Mouse (Mus musculus) limb, embryonic 14.5 days (tissue): ENCODE results near the gene Gm4559. TPM values are rescaled to one million over a fixed set of nuclear protein-coding genes. Genes with fewer than 3 reads are reported as not detected.
"Not testable (repeated sequence)": the region's sequence is repeated elsewhere in the genome, so short reads cannot be mapped to it uniquely, and the experiment has no call there.

Experiments
- ATAC-seq: fragments of 200-750 bp; cut with Nextera tagmentation; 2 replicates; pipeline ENCODE4 v1.8.0; 2017; ENCODE audit warnings: low read depth, moderate number of reproducible peaks, moderate TSS enrichment; ENCODE audit not compliant: low FRiP score
- DNase-seq: peaks from one replicate; pipeline ENCODE4 v3.0.0-alpha.2; 2015; ENCODE audit warnings: low spot score
- H3K27ac ChIP-seq: fragments of 300-500 bp; sonication (generic); replicated peaks from 2 replicates; pipeline ENCODE4 v1.5.1; 2014; ENCODE audit warnings: low read depth, mild to moderate bottlenecking, low read length, moderate library complexity, mixed read lengths
- H3K27me3 ChIP-seq: fragments of 300-500 bp; sonication (generic); 2 replicates; pipeline ENCODE4 v1.6.1; 2014; ENCODE audit warnings: low read length, mixed read lengths; ENCODE audit not compliant: control insufficient read depth, insufficient read depth
- H3K36me3 ChIP-seq: fragments of 300-500 bp; sonication (generic); 2 replicates; pipeline ENCODE4 v1.6.1; 2014; ENCODE audit warnings: mild to moderate bottlenecking, low read length, moderate library complexity, mixed read lengths; ENCODE audit not compliant: control insufficient read depth, insufficient read depth
- H3K4me1 ChIP-seq: fragments of 300-500 bp; sonication (generic); 2 replicates; pipeline ENCODE4 v1.6.1; 2014; ENCODE audit warnings: antibody characterized with exemption, low read length, mixed read lengths; ENCODE audit not compliant: control insufficient read depth, insufficient read depth
- H3K4me2 ChIP-seq: fragments of 300-500 bp; sonication (generic); replicated peaks from 2 replicates; pipeline ENCODE4 v1.6.1; 2014; ENCODE audit warnings: low read depth, mild to moderate bottlenecking, low read length, moderate library complexity; ENCODE audit not compliant: severe bottlenecking
- H3K4me3 ChIP-seq: fragments of 300-500 bp; sonication (generic); replicated peaks from 2 replicates; pipeline ENCODE4 v1.5.1; 2014; ENCODE audit warnings: low read length
- H3K9ac ChIP-seq: fragments of 300-500 bp; sonication (generic); 2 replicates; pipeline ENCODE4 v1.6.1; 2014; ENCODE audit warnings: mild to moderate bottlenecking, low read depth, low read length, moderate library complexity; ENCODE audit not compliant: severe bottlenecking
- H3K9me3 ChIP-seq: fragments of 300-500 bp; sonication (generic); 2 replicates; pipeline ENCODE4 v1.6.1; 2016; ENCODE audit warnings: low read length; ENCODE audit not compliant: control insufficient read depth
- POLR2A ChIP-seq: fragments of 200-500 bp; IDR thresholded peaks from 2 replicates; pipeline ENCODE4 v1.8.0; 2012; ENCODE audit warnings: inconsistent platforms, mild to moderate bottlenecking, moderate library complexity, borderline replicate concordance; ENCODE audit not compliant: insufficient read depth, insufficient read length; ENCODE audit errors: extremely low read depth
- WGBS: fragments of 180-500 bp; shearing (Covaris S2); extraction: QIAGEN DNeasy Blood & Tissue Kit; methylation state at CpG from one replicate; pipeline ENCODE4 v1.1.7; 2014; 5-methylcytosine and 5-hydroxymethylcytosine counted together
- polyA plus RNA-seq, 2 experiments: library from polyadenylated mRNA; depleted of rRNA in 1 of 2; stranded (reverse) in 1 of 2; unstranded in 1 of 2; fragments of >200 nt; fragmentation: Nextera tagmentation in 1 of 2; extraction: Ambion mirVana in 1 of 2; gene quantifications; 2 replicates each; pipeline versions ENCODE4 v1.2.1 to v1.2.3; 2012 to 2014

Gene Gm4559
- polyA plus RNA-seq, 2 experiments = not detected

DNA sequence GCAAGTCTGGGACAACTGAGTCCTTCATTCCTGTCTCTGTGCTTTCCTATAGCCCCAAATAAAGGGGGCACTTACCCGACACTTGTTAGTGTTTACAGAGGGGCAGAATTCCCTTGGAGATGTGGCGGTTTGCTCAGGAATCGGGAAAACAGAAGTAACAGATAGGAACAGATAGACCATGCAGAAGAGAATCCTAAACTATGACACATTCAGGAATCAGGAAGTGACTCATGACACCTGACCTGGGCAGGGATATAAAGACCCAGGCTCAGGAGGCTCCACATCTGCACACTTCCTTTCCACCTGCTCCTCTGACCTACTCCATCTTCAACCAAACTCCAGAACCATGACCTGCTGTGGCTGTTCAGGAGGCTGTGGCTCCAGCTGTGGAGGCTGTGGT lies 29.1 kb upstream of the Gm4559 start, which contains the start of gene Krtap5-4:
TSS of gene Krtap5-4 (plus strand) at position 301 of the 400 bp plus-strand sequence.
- no peak within 1 kb of the TSS for H3K4me3 ChIP-seq
- ATAC-seq (no peak), DNase-seq (no peak)
- H3K9me3 ChIP-seq = no peaks in the 10 kb centered on the region
- no peak within 1 kb of the TSS for H3K9ac ChIP-seq
- WGBS = 50% methylated on average over 3 of the region's 3 CpGs
- no peak within 1 kb of the TSS for H3K4me2 ChIP-seq
- H3K36me3 ChIP-seq = no peaks in the 10 kb centered on the region
- H3K27ac ChIP-seq = no peak within 1 kb of the TSS
- H3K27me3 ChIP-seq = no peaks in the 10 kb centered on the region
- TF ChIP-seq POLR2A = no peak
- H3K4me1 ChIP-seq = no peaks in the 10 kb centered on the region

DNA sequence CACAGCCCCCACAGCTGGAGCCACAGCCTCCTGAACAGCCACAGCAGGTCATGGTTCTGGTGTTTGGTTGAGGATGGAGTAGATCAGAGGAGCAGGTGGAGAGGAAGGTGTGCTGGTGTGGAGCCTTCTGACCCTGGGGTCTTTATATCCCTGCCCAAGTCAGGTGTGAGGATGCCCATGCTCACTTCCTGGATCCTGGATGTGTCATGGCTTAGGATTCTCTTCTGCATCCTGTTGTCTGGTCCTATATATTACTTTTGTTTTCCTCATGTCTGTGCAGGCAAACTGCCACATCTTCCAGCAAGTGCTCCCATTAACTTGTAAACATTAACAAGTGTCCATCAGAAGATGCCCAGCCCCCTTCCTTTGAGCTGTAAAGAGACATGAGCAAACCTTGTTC lies 22.9 kb upstream of the Gm4559 start, which contains the start of gene Krtap5-1:
TSS of gene Krtap5-1 (minus strand) at position 101 of the 400 bp plus-strand sequence.
- not testable (repeated sequence) for ATAC-seq, H3K9me3 ChIP-seq, H3K27ac ChIP-seq, H3K36me3 ChIP-seq, DNase-seq, H3K4me1 ChIP-seq, H3K27me3 ChIP-seq, H3K4me3 ChIP-seq, H3K4me2 ChIP-seq, H3K9ac ChIP-seq

DNA sequence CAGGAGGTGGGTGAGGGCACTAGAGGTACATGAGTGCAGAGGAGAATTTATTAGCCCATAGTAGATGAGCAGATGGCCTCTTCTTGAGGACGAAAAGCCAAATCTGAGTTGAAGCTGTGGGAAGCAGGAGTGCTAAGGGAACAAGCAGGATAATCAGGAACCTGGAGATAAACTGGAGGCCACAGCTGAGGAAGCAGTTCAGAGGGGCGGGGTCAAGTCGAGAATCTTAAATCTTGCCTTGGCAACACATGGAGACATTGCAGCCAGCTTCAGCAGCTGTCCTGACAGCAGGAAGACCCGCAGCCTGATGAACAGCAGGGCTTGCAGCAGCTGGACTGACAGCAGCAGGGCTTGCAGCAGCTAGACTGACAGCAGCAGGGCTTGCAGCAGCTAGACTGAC lies 21.9 kb upstream of the Gm4559 start:
- not testable (repeated sequence) for H3K4me2 ChIP-seq, H3K27me3 ChIP-seq, H3K9me3 ChIP-seq, DNase-seq, H3K4me1 ChIP-seq, H3K9ac ChIP-seq, H3K36me3 ChIP-seq, H3K4me3 ChIP-seq, ATAC-seq, H3K27ac ChIP-seq
- 34% methylated on average over 4 of the region's 4 CpGs for WGBS

DNA sequence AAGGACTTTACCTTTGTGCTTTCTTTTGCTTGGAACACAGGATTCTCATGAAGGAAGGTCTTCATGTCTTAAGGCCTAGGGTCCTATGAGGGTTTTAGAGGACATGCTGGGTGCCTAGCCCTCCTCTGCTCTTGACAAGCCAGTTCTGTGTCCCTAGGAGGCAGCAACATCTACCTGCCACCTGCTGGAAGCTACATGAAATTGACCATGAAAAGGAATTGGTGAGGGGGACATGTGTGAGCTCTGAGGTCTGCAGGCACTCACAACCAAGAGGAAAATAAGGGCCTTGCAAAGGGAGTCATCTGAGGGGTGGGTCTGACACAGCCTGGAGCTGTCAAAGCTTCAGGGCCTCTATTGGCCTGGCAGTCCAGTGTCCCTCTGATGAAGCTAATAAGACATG lies 21.3 kb upstream of the Gm4559 start:
- H3K9ac ChIP-seq = no peak overlapping the region
- H3K4me3 ChIP-seq = no peak overlapping the region
- no peak for TF ChIP-seq POLR2A
- no peak overlapping the region for H3K27ac ChIP-seq
- DNase-seq = no peak
- no peak for ATAC-seq
- H3K36me3 ChIP-seq = no peaks in the 10 kb centered on the region
- no peaks in the 10 kb centered on the region for H3K9me3 ChIP-seq
- no peaks in the 10 kb centered on the region for H3K4me1 ChIP-seq
- no peaks in the 10 kb centered on the region for H3K27me3 ChIP-seq
- no peak overlapping the region for H3K4me2 ChIP-seq

DNA sequence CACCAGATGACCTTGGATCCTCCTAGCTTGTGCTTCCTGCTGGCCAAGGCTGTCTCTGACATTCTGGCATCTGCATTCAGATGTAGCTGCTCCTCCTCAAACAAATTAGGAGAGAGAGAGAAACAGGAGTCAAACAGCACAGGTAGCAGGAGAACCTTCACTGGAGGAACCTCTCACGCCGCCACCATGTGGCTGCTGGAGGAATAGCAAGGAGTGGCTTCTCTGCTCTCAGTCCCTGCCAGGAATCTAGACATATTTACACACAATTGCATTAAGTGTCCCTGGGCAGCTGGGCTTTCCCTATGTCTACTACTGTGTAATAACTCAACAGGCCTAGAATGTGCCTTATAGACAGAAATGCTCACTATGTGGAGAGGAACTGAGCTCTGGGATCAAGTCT lies 19.7 kb upstream of the Gm4559 start:
- not testable (repeated sequence) for H3K27me3 ChIP-seq, H3K4me3 ChIP-seq, ATAC-seq, H3K27ac ChIP-seq, H3K9me3 ChIP-seq, H3K4me2 ChIP-seq, H3K4me1 ChIP-seq, H3K9ac ChIP-seq, H3K36me3 ChIP-seq
- WGBS = 0% methylated on average over 2 of the region's 2 CpGs
- DNase-seq = peak; percentile 60

DNA sequence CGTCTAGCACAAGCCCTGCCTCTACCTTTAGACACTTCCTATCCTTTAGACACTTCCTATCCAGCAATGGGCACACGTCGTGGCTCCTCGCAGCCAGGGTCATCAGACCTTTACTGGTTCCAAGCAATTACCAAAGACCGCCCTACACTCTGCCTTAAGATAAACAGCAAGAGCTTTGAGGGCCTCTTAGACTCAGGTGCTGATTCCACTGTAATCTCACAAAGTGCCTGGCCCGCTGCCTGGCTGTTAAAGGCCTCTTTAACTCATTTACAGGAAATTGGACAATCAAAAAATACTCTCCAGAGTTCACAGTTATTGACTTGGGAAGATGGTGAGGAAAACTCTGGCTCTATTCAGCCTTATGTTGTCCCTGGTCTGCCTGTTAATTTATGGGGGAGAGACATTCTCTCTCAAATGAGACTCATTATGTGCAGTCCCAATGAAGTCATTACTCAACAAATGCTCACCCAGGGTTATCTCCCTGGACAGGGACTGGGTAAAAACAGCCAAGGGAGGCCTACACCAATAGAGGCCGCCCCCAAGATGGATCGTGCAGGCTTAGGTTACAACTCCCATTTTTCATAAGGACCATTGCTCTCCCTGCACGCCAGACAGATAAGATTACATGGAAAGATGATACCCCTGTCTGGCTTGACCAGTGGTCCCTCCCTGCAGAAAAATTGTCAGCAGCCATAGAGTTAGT lies 11.9 kb upstream of the Gm4559 start:
- WGBS = 34% methylated on average over 9 of the region's 9 CpGs

More for the DNA sequence above, 11.9 kb upstream of the Gm4559 start:
- H3K27ac ChIP-seq, ATAC-seq, H3K4me3 ChIP-seq, DNase-seq, H3K4me1 ChIP-seq, H3K36me3 ChIP-seq, H3K9ac ChIP-seq, H3K9me3 ChIP-seq, H3K27me3 ChIP-seq, H3K4me2 ChIP-seq: not testable (repeated sequence)
